Mouse (Mus musculus) hindbrain, postnatal 0 days (tissue): ENCODE results near the gene Elp5. TPM values are rescaled to one million over a fixed set of nuclear protein-coding genes. Genes with fewer than 3 reads are reported as not detected.

Source experiments
- ATAC-seq: fragments of 200-750 bp; cut with Nextera tagmentation; 2 replicates; pipeline ENCODE4 v1.8.0; 2017; ENCODE audit warnings: mild to moderate bottlenecking, moderate TSS enrichment, moderate library complexity
- DNase-seq: peaks from one replicate; pipeline ENCODE4 v3.0.0-alpha.2; 2015; ENCODE audit warnings: low spot score
- H3K27ac ChIP-seq: fragments of 300-500 bp; sonication (generic); 2 replicates; pipeline ENCODE4 v1.5.1; 2014; ENCODE audit warnings: mild to moderate bottlenecking
- H3K27me3 ChIP-seq: fragments of 300-500 bp; sonication (generic); 2 replicates; pipeline ENCODE4 v1.6.1; 2014; ENCODE audit warnings: low read length, mixed read lengths; ENCODE audit not compliant: insufficient read depth
- H3K36me3 ChIP-seq: fragments of 300-500 bp; sonication (generic); 2 replicates; pipeline ENCODE4 v1.6.1; 2014; ENCODE audit warnings: low read length, mixed read lengths; ENCODE audit not compliant: insufficient read depth
- H3K4me1 ChIP-seq: fragments of 300-500 bp; sonication (generic); 2 replicates; pipeline ENCODE4 v1.6.1; 2014; ENCODE audit warnings: antibody characterized with exemption, low read length, mixed read lengths; ENCODE audit not compliant: insufficient read depth
- H3K4me2 ChIP-seq: fragments of 300-500 bp; sonication (generic); 2 replicates; pipeline ENCODE4 v1.6.1; 2014; ENCODE audit warnings: low read depth, mild to moderate bottlenecking, low read length, moderate library complexity, mixed read lengths
- H3K4me3 ChIP-seq: fragments of 300-500 bp; sonication (generic); 2 replicates; pipeline ENCODE4 v1.5.1; 2014; ENCODE audit warnings: low read length
- H3K9ac ChIP-seq: fragments of 300-500 bp; sonication (generic); replicated peaks from 2 replicates; pipeline ENCODE4 v1.6.1; 2014; ENCODE audit warnings: mild to moderate bottlenecking, low read length, moderate library complexity, mixed read lengths
- H3K9me3 ChIP-seq: fragments of 300-500 bp; sonication (generic); 2 replicates; pipeline ENCODE4 v1.6.1; 2016; ENCODE audit warnings: low read length, mixed read lengths
- CTCF ChIP-seq: IDR thresholded peaks from 2 replicates; pipeline ENCODE4 v1.5.1; 2016; ENCODE audit warnings: antibody characterized with exemption, control low read depth, low read depth
- WGBS: fragments of 180-500 bp; shearing (Covaris S2); extraction: QIAGEN DNeasy Blood & Tissue Kit; methylation state at CpG from one replicate; pipeline ENCODE4 v1.1.7; 2014; 5-methylcytosine and 5-hydroxymethylcytosine counted together
- polyA plus RNA-seq: library from polyadenylated mRNA; unstranded; fragments of >200 nt; fragmentation: Nextera tagmentation; extraction: Ambion mirVana; gene quantifications from 2 replicates; pipeline ENCODE4 v1.2.1, GENCODE M21; 2015
- total RNA-seq: library from RNA; depleted of rRNA; stranded (reverse); fragments of >200 nt; gene quantifications from 2 replicates; pipeline ENCODE4 v1.2.3, GENCODE M21; 2014

The Elp5 gene
- total and polyA plus RNA-seq, 2 experiments from 2014 or later: 137 to 168 TPM

DNA sequence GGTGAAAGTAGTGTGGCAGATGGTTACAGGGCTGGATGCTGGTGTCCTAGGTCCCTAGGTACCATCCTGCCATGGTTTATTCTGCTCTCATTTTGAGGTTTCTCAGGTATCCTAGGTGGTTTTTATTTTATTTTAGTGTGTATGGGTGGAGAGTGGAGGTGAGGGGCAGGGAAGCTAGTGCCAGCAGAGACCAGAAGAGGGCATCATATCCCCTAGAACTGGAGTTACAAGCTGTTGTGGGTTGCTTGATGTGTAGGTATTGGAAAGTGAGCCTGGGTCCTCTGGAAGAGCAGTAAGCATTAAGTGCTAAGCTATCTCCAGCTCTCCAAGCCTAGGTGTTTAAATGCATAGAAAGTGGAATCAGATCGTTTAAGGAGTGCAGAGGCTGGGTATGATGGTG is 30.0 kb downstream of the Elp5 start:
- DNase-seq (no peak), ATAC-seq (no peak)
- Histone ChIP-seq H3K9me3 (no peaks in the 10 kb centered on the region), H3K4me2 (no peak overlapping the region), H3K4me1 (no peaks in the 10 kb centered on the region), H3K4me3 (no peak overlapping the region), H3K9ac (no peak overlapping the region), H3K27ac (no peak overlapping the region), H3K27me3 (peaks cover 9% of the 10 kb centered on the region; the same call in 1 of the 2 replicates), H3K36me3 (no peaks in the 10 kb centered on the region)
- TF ChIP-seq CTCF: peak; percentile 18; the same call in 1 of the 2 replicates
- WGBS: 37% methylated on average over 1 of the region's 1 CpGs

DNA sequence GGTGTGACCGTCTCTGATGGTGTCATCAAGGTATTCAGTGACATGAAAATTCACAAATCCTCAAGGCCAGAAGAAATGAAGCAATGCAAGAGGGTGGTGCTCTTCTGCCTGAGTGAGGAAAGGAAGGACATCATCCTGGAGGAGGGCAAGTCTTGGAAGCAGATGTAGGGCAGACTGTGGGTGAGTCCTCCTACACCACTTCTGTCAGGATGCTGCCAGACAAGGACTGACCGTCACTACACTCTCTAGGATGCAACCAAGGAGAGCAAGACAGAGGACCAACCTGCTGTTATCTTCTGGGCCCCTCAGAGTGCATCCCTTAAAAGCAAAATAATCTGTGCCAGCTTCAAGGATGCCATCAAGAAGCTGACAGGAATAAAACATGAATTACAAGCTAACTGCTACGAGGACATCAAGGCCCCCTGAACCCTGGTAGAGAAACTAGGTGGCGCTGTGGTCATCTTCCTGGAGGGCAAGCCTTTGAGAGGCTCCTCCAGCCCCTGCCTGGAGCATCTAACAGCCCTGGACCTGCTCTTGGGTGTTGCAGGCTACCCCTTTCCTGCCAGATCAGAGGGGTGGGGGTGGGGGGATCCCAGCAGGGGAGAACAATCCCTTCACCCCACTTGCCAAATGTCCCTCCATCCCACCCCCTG is 31.4 kb downstream of the Elp5 start:
- DNase-seq: no peak
- H3K27ac ChIP-seq: no peak overlapping the region
- ATAC-seq: no peak
- no peak overlapping the region for H3K4me2 ChIP-seq
- no peaks in the 10 kb centered on the region for H3K9me3 ChIP-seq
- peaks cover 9% of the 10 kb centered on the region; the same call in 1 of the 2 replicates for H3K27me3 ChIP-seq
- 44% methylated on average over 4 of the region's 4 CpGs for WGBS
- TF ChIP-seq CTCF: peak; percentile 15; the same call in 1 of the 2 replicates
- H3K4me3 ChIP-seq: no peak overlapping the region
- no peaks in the 10 kb centered on the region for H3K36me3 ChIP-seq
- H3K9ac ChIP-seq: no peak overlapping the region
- H3K4me1 ChIP-seq: no peaks in the 10 kb centered on the region

DNA sequence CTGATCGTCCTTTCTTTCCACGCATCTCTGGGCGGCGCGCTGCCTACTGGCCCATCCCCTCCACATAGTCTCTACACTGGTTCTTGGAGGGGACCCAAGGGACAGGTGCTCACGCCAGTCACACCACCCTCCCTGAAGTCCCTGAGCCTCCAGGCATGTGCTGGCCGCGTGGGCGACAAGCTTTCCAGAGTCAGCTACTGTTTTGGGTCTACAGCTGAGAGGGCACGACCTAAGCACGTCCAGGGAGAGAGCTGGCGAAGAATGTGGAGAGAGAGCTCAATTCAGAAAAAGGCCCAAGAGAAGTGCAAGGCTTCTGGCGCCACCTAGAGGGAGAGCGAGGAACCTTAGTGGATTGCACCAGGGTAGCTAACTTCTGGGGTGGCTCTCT is 33.6 kb downstream of the Elp5 start:
- 0 out of 2 replicates have a peak overlapping the region, but pooled peaks have one; percentile 11 for H3K27ac ChIP-seq
- under 1% methylated on average over 14 of the region's 14 CpGs for WGBS

DNA sequence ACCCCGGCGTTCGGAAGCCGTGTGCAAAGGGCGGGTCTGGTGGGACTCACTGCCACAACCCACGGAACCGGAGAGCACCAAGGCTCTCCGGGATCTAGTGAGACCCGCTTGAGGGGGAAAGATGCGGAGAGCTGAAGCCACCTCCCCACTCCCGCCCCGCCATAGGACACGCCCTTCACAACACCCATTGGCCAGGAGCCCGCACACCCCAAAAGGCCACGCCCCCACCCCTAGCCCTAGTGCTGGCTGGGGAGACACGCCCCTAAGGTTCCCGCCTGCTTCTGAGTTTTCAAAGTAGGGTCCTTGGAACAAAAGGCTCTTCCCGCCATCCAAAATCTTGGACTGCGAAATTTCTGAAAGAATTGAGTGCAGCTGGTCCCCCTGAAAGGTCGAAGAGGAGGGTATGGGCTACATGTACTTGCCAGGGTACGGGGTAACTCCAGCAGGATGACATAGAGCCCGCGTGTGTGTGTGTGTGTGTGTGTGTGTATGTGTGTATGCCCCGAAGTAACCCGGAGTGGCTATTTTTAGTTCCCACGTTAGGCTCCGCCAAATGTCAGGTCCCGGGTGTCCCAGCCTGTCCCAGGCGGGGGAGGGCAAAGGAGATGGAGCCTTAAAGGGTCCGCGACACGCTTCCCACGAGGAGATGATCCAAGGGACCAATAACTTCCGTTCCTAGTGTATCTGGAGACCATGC is 34.1 kb downstream of the Elp5 start, which contains the start of gene Slc2a4:
Gene Slc2a4, minus strand, starts transcription at position 123 of the 697 bp plus-strand sequence.
- DNase-seq (peak; percentile 90), ATAC-seq (peak; percentile 92)
- Histone ChIP-seq H3K9me3 (no peaks in the 10 kb centered on the region), H3K36me3 (no peaks in the 10 kb centered on the region), H3K4me2 (peak within 1 kb of the TSS; percentile 57), H3K4me3 (peak within 1 kb of the TSS; percentile 42), H3K27ac (peak within 1 kb of the TSS; percentile 48; the same call in 1 of the 2 replicates), H3K27me3 (peaks cover 9% of the 10 kb centered on the region; the same call in 1 of the 2 replicates), H3K9ac (peak within 1 kb of the TSS; percentile 37; the same call in 1 of the 2 replicates), H3K4me1 (no peaks in the 10 kb centered on the region)
- no peak for TF ChIP-seq CTCF
- WGBS: under 1% methylated on average over 34 of the region's 34 CpGs

More for the DNA sequence above, 33.6 kb downstream of the Elp5 start:
- peak; percentile 89 for TF ChIP-seq CTCF
- Histone ChIP-seq H3K9ac (0 out of 2 replicates have a peak overlapping the region, but pooled peaks have one; percentile 9), H3K4me1 (no peaks in the 10 kb centered on the region), H3K27me3 (peaks cover 9% of the 10 kb centered on the region; the same call in 1 of the 2 replicates), H3K4me2 (peak overlapping the region; percentile 57), H3K4me3 (peak overlapping the region; percentile 42), H3K9me3 (no peaks in the 10 kb centered on the region), H3K36me3 (no peaks in the 10 kb centered on the region)
- ATAC-seq (peak; percentile 69), DNase-seq (peak; percentile 88)

DNA sequence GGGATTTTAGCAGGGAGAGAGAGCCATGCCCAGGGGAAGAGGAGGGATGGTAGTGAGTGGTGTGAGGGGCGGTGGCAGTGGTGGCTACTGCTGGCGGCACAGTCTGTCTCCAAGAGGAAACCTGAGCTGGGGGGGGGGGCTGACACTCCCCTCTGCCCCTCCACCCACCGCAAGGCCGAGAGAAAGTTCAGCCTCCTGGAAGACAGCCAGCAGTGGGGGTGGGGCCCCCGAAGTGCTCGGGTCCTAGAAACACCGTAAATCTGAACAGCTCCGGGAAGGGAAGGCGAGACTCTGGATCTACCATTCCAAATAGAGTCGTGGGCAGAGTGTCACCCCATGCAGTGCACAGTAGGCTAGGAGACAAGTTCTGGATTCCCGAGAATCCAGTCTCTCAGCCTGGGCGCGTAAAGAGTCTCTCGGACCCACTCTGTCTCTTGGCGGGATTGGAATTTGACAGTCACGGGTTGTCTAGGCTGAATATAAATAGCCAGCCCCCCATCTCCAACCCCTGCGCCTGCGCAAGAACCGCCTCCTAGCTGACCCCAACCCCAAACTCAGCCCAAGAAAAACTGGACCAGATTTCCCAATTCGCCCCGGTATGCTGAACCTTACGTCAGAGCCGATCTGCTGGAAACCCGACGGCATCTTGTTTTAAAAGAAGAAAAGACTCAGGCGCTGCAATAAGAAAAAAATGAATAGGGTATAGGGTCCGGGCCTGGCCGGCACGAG is 34.8 kb downstream of the Elp5 start:
- H3K4me2 ChIP-seq: peak overlapping the region; percentile 57
- no peaks in the 10 kb centered on the region for H3K9me3 ChIP-seq
- peak; percentile 44 for DNase-seq
- peaks cover 6% of the 10 kb centered on the region; the same call in 1 of the 2 replicates for H3K27me3 ChIP-seq
- 4% methylated on average over 29 of the region's 29 CpGs for WGBS
- ATAC-seq: peak; percentile 48
- H3K4me3 ChIP-seq: peak overlapping the region; percentile 42
- H3K4me1 ChIP-seq: no peaks in the 10 kb centered on the region
- H3K36me3 ChIP-seq: no peaks in the 10 kb centered on the region
- no peak for TF ChIP-seq CTCF
- peak overlapping the region; percentile 37; the same call in 1 of the 2 replicates for H3K9ac ChIP-seq
- H3K27ac ChIP-seq: peak overlapping the region; percentile 48; the same call in 1 of the 2 replicates
